Mouse (Mus musculus): ENCODE measurements around the gene Hoxb1. TPM values are rescaled to one million over a fixed set of nuclear protein-coding genes. Genes with fewer than 3 reads are reported as not detected.

The Hoxb1 gene
- total and polyA plus RNA-seq, 2 experiments from 2014 or later: not detected

GRCm38 (mm10) chr11:96396772-96397626 lies 31.4 kb downstream of the Hoxb1 start:
- no peak overlapping the region for H3K4me3 ChIP-seq (ENCODE audit: low read depth, low read length)
- ATAC-seq (ENCODE audit: insufficient read depth, low read depth): no peak
- H3K9ac ChIP-seq (replicated peaks; ENCODE audit: low read depth, low read length): no peak overlapping the region
- peaks cover 59% of the 10 kb centered on the region for H3K27me3 ChIP-seq (ENCODE audit: control insufficient read depth, insufficient read depth, low read length)
- no peak overlapping the region for H3K4me2 ChIP-seq (ENCODE audit: low read depth, low read length)
- DNase-seq (ENCODE audit: low spot score): no peak
- H3K36me3 ChIP-seq (replicated peaks; ENCODE audit: control insufficient read depth, insufficient read depth, low read length): no peaks in the 10 kb centered on the region
- H3K27ac ChIP-seq (ENCODE audit: low read depth): no peak overlapping the region
- no peak for TF ChIP-seq CTCF (IDR thresholded peaks at IDR 0.05; ENCODE audit: low read depth)
- TF ChIP-seq EP300 (IDR thresholded peaks at IDR 0.05; ENCODE audit: low read depth): no peak
- peaks cover 5% of the 10 kb centered on the region for H3K4me1 ChIP-seq (ENCODE audit: control insufficient read depth, insufficient read depth)
- H3K9me3 ChIP-seq (replicated peaks; ENCODE audit: control insufficient read depth, low read length): 0 out of 2 replicates have a peak, but pooled peaks cover 3% of the 10 kb centered on the region
- WGBS: 14% methylated on average over 15 of the region's 15 CpGs

GRCm38 (mm10) chr11:96397806-96398335 lies 32.3 kb downstream of the Hoxb1 start:
- no peak overlapping the region for H3K4me3 ChIP-seq (ENCODE audit: low read depth, low read length)
- DNase-seq (ENCODE audit: low spot score) (no peak), ATAC-seq (ENCODE audit: insufficient read depth, low read depth) (no peak)
- peaks cover 5% of the 10 kb centered on the region for H3K4me1 ChIP-seq (ENCODE audit: control insufficient read depth, insufficient read depth)
- 0 out of 2 replicates have a peak, but pooled peaks cover 3% of the 10 kb centered on the region for H3K9me3 ChIP-seq (replicated peaks; ENCODE audit: control insufficient read depth, low read length)
- H3K9ac ChIP-seq (replicated peaks; ENCODE audit: low read depth, low read length): no peak overlapping the region
- 33% methylated on average over 7 of the region's 7 CpGs for WGBS
- no peak overlapping the region for H3K27ac ChIP-seq (ENCODE audit: low read depth)
- H3K27me3 ChIP-seq (ENCODE audit: control insufficient read depth, insufficient read depth, low read length): peaks cover 68% of the 10 kb centered on the region
- TF ChIP-seq EP300 (IDR thresholded peaks at IDR 0.05; ENCODE audit: low read depth) (no peak), CTCF (IDR thresholded peaks at IDR 0.05; ENCODE audit: low read depth) (no peak)
- no peaks in the 10 kb centered on the region for H3K36me3 ChIP-seq (replicated peaks; ENCODE audit: control insufficient read depth, insufficient read depth, low read length)
- H3K4me2 ChIP-seq (ENCODE audit: low read depth, low read length): no peak overlapping the region

- peak; percentile 53 for DNase-seq (ENCODE audit: low spot score)
- WGBS: 2% methylated on average over 8 of the region's 8 CpGs
- Histone ChIP-seq H3K9ac (replicated peaks; ENCODE audit: low read depth, low read length) (no peak overlapping the region), H3K27ac (ENCODE audit: low read depth) (no peak overlapping the region), H3K9me3 (replicated peaks; ENCODE audit: control insufficient read depth, low read length) (0 out of 2 replicates have a peak, but pooled peaks cover 3% of the 10 kb centered on the region), H3K36me3 (replicated peaks; ENCODE audit: control insufficient read depth, insufficient read depth, low read length) (no peaks in the 10 kb centered on the region), H3K4me3 (ENCODE audit: low read depth, low read length) (no peak overlapping the region), H3K4me1 (ENCODE audit: control insufficient read depth, insufficient read depth) (peaks cover 5% of the 10 kb centered on the region), H3K4me2 (ENCODE audit: low read depth, low read length) (no peak overlapping the region), H3K27me3 (ENCODE audit: control insufficient read depth, insufficient read depth, low read length) (peaks cover 87% of the 10 kb centered on the region)
- peak; percentile 62; the same call in 1 of the 2 replicates for ATAC-seq (ENCODE audit: insufficient read depth, low read depth)
- TF ChIP-seq CTCF (IDR thresholded peaks at IDR 0.05; ENCODE audit: low read depth): no peak
- TF ChIP-seq EP300 (IDR thresholded peaks at IDR 0.05; ENCODE audit: low read depth): no peak
Observed at GRCm38 (mm10) chr11:96399923-96400322, 34.4 kb downstream of the Hoxb1 start.

- 30% methylated on average over 10 of the region's 10 CpGs for WGBS
- no peak overlapping the region for H3K4me2 ChIP-seq (ENCODE audit: low read depth, low read length)
- ATAC-seq (ENCODE audit: insufficient read depth, low read depth): no peak
- no peak overlapping the region for H3K27ac ChIP-seq (ENCODE audit: low read depth)
- H3K9me3 ChIP-seq (replicated peaks; ENCODE audit: control insufficient read depth, low read length): no peaks in the 10 kb centered on the region
- no peak overlapping the region for H3K9ac ChIP-seq (replicated peaks; ENCODE audit: low read depth, low read length)
- H3K4me3 ChIP-seq (ENCODE audit: low read depth, low read length): no peak overlapping the region
- peaks cover 87% of the 10 kb centered on the region for H3K27me3 ChIP-seq (ENCODE audit: control insufficient read depth, insufficient read depth, low read length)
- DNase-seq (ENCODE audit: low spot score): no peak
- no peaks in the 10 kb centered on the region for H3K36me3 ChIP-seq (replicated peaks; ENCODE audit: control insufficient read depth, insufficient read depth, low read length)
- H3K4me1 ChIP-seq (ENCODE audit: control insufficient read depth, insufficient read depth): peaks cover 10% of the 10 kb centered on the region
- TF ChIP-seq CTCF (IDR thresholded peaks at IDR 0.05; ENCODE audit: low read depth): no peak
- TF ChIP-seq EP300 (IDR thresholded peaks at IDR 0.05; ENCODE audit: low read depth): no peak
Observed at GRCm38 (mm10) chr11:96404016-96404604, 38.6 kb downstream of the Hoxb1 start.

GRCm38 (mm10) chr11:96404831-96405230 lies 39.3 kb downstream of the Hoxb1 start:
- WGBS: 70% methylated on average over 7 of the region's 7 CpGs
- peaks cover 87% of the 10 kb centered on the region for H3K27me3 ChIP-seq (ENCODE audit: control insufficient read depth, insufficient read depth, low read length)

More at GRCm38 (mm10) chr11:96404831-96405230, 39.3 kb downstream of the Hoxb1 start:
- DNase-seq (ENCODE audit: low spot score) (no peak), ATAC-seq (ENCODE audit: insufficient read depth, low read depth) (no peak)
- H3K4me1 ChIP-seq (ENCODE audit: control insufficient read depth, insufficient read depth): peaks cover 9% of the 10 kb centered on the region
- H3K9me3 ChIP-seq (replicated peaks; ENCODE audit: control insufficient read depth, low read length): no peaks in the 10 kb centered on the region
- TF ChIP-seq CTCF (IDR thresholded peaks at IDR 0.05; ENCODE audit: low read depth) (no peak), EP300 (IDR thresholded peaks at IDR 0.05; ENCODE audit: low read depth) (no peak)
- 0 out of 2 replicates have a peak overlapping the region, but pooled peaks have one; percentile 17 for H3K27ac ChIP-seq (ENCODE audit: low read depth)
- H3K4me2 ChIP-seq (ENCODE audit: low read depth, low read length): no peak overlapping the region
- no peak overlapping the region for H3K9ac ChIP-seq (replicated peaks; ENCODE audit: low read depth, low read length)
- no peaks in the 10 kb centered on the region for H3K36me3 ChIP-seq (replicated peaks; ENCODE audit: control insufficient read depth, insufficient read depth, low read length)
- no peak overlapping the region for H3K4me3 ChIP-seq (ENCODE audit: low read depth, low read length)

Measured in heart, postnatal 0 days (tissue).